Mouse (Mus musculus) frontal cortex, adult (tissue): ENCODE results near the gene Lztfl1.
"Not testable (repeated sequence)": the region's sequence is repeated elsewhere in the genome, so short reads cannot be mapped to it uniquely, and the experiment has no call there.

Source experiments
- ATAC-seq: cut with Nextera tagmentation; 2 replicates; pipeline ENCODE4 v1.9.2; 2017; ENCODE audit warnings: mild to moderate bottlenecking, moderate library complexity, mixed read lengths; ENCODE audit not compliant: low TSS enrichment

Gene Lztfl1

GRCm38 (mm10) chr9:123679198-123679597 lies 38.3 kb downstream of the Lztfl1 start:
- no peak for ATAC-seq

DNA sequence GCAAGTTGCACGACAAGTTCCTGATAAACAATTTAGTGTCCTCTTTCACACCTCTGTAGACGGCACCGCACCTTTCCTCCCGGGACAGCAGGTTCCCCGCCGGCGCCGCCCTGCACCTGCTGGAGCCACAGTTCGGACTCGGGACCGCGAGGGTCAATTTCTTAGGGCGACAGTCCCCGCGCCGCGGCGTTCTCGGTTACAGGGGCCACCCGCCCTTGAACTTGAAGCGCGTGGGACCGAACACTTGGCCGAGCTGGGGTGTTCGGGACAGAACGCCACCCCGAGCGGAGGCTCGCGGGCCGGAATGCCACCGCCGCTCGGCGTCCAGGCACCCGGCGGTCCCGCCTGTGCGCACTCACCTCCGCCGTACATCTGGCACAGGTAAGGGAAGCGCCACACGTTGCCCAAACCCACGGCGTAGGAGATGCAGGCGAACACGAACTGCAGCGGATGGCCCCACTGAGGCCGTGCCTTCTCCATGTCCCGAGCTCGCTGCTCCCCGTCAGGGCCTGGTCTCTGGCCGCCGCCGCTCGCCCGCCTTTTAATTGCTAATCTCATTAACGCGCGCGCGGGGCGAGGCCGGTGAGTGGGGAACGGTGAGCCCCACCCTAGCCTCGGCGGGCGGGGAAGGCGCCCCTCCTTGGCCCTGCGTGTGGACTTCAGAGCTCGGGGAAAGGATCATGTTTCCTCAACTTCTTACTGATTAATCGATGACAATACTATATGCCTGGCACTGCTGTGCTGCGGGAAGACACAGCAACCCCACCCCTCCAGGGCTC lies 39.0 kb downstream of the Lztfl1 start, which contains the start of the genes Ccr9 and Slc6a20a:
Gene Ccr9, plus strand, starts transcription at position 113 of the 779 bp plus-strand sequence.
Gene Slc6a20a, minus strand, starts transcription at position 559 of the 779 bp plus-strand sequence.
- no peak for ATAC-seq

- ATAC-seq, result no peak; the same call in 1 of the 2 replicates
Observed at GRCm38 (mm10) chr9:123665645-123666044, 51.9 kb downstream of the Lztfl1 start.

GRCm38 (mm10) chr9:123659986-123660676 lies 57.4 kb downstream of the Lztfl1 start:
- ATAC-seq, result not testable (repeated sequence)

DNA sequence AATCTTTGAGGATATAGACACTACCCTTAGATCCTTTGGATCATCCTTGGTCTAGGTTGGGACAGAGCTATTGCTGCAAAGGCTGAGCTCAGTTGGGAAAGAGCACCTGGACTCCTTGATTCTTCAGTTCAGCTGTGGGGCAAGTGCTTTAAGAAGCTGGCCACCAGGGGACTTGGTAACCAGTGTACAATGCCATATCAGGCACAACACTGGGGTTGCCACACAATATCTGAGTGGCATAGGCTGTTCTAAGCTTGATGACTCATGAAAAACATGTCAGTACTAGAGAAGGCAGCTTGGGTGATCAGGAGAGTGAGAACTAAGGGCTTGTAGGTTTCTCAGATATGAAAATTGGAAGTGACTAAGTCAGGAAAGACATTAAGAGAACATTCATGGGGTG lies 58.5 kb downstream of the Lztfl1 start:
- ATAC-seq, result no peak

DNA sequence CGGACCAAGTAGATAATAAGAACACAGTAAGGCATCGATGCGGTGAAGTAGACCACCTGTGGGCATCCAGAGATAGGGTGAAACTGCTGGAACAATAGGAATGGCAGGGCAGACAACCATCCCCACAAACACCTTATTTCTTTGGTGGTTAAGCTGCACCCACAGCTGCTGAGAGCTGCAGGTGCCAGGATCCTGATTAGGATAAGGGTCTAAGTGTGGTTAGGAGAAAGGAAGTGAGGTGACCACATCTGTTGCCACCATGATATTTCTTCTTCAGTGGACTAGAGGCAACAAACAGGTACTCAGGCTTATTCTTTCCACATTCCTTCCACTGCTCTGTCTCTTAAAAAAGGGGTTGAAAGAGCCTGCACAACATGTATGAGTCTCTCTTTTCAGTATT lies 60.0 kb downstream of the Lztfl1 start:
- no peak for ATAC-seq

- ATAC-seq, result no peak
Observed at GRCm38 (mm10) chr9:123651369-123651768, 66.1 kb downstream of the Lztfl1 start.

GRCm38 (mm10) chr9:123649785-123650511 lies 67.5 kb downstream of the Lztfl1 start:
- no peak for ATAC-seq
